Mouse (Mus musculus): ENCODE data around the gene Fam126b. TPM values are rescaled to one million over a fixed set of nuclear protein-coding genes. Genes with fewer than 3 reads are reported as not detected.

Fam126b gene
- polyA plus RNA-seq, 1 experiment = 1.2 TPM

DNA sequence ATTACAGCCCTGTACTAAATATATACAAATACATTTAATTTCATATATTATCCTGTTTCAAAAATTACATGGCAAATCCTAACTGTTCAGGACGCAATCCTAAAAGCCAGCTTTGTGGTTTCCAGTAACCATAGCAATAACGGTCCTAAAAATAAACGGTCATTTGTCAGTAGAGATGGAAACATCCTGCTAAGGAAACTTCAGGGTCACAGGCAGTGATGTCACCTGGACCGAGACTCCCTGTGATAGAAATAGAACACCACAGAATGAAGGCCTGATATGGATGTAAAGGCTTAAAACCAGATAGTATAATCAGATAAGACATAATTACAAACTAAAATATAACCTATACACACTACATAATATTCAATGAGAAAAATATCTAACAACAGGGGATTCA is 17.6 kb upstream of the Fam126b start:
- TF ChIP-seq CTCF (IDR thresholded peaks at IDR 0.05; ENCODE audit: extremely low read depth, insufficient read length, insufficient replicate concordance, low read depth, low read length) = no peak
- TF ChIP-seq POLR2A (IDR thresholded peaks at IDR 0.05; ENCODE audit: low read depth, low read length) = no peak
- no peak overlapping the region for H3K27ac ChIP-seq (ENCODE audit: insufficient read depth, low read depth, low read length)
- WGBS = 68% methylated on average over 4 of the region's 4 CpGs
- H3K4me3 ChIP-seq (ENCODE audit: low read depth, low read length) = no peak overlapping the region
- H3K27me3 ChIP-seq (ENCODE audit: control insufficient read depth, insufficient read depth, low read length) = no peaks in the 10 kb centered on the region
- H3K4me1 ChIP-seq (ENCODE audit: control insufficient read depth, insufficient read depth, insufficient read length, low read length) = peaks cover 2% of the 10 kb centered on the region; the same call in 1 of the 2 replicates
- no peaks in the 10 kb centered on the region for H3K36me3 ChIP-seq (ENCODE audit: control insufficient read depth, insufficient read depth, low read length)

DNA sequence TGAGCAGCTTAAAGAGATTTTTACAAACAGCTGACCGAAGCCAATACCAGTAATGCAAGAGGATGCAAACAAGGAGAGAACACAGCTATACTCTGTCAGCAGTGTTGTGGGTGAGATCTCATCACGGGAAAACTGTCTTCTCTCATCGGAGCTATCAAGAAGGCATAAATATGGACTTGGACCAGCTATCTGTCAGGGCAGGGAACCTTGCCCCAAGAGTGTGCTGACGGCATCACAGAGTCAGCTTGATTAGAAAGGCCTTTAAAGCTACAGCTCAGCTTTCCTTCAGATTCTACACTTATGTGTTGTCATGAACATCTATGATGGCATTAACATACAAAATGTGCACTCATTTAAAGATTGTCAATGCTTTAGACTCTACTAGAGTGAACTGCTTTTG is 16.6 kb upstream of the Fam126b start:
- TF ChIP-seq CTCF (IDR thresholded peaks at IDR 0.05; ENCODE audit: extremely low read depth, insufficient read length, insufficient replicate concordance, low read depth, low read length) (no peak), POLR2A (IDR thresholded peaks at IDR 0.05; ENCODE audit: low read depth, low read length) (no peak)
- Histone ChIP-seq H3K36me3 (ENCODE audit: control insufficient read depth, insufficient read depth, low read length) (no peaks in the 10 kb centered on the region), H3K4me1 (ENCODE audit: control insufficient read depth, insufficient read depth, insufficient read length, low read length) (peaks cover 2% of the 10 kb centered on the region; the same call in 1 of the 2 replicates), H3K4me3 (ENCODE audit: low read depth, low read length) (no peak overlapping the region), H3K27ac (ENCODE audit: insufficient read depth, low read depth, low read length) (peak overlapping the region; percentile 84; the same call in 1 of the 2 replicates), H3K27me3 (ENCODE audit: control insufficient read depth, insufficient read depth, low read length) (no peaks in the 10 kb centered on the region)
- WGBS = 64% methylated on average over 4 of the region's 4 CpGs

DNA sequence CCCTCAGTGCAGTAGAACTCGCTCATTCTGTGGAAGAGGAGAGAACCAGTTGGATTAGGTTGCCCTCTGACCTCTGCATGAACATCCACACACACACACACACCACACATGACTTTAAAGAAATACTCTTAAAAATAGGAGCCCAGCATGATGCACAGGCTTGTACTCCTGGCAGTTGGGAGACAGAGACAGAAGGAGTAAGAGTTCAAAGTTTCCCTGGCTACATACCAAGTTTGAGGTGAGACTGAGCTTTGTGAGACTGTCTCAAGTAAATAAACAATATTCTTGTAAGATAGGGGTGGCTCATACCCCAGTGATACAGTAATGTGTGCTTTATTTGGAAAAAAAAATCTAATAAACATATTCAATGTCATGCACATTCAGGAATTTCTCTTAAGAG is 1.4 kb upstream of the Fam126b start:
- no peak overlapping the region for H3K4me3 ChIP-seq (ENCODE audit: low read depth, low read length)
- WGBS = 57% methylated on average over 1 of the region's 1 CpGs
- H3K36me3 ChIP-seq (ENCODE audit: control insufficient read depth, insufficient read depth, low read length) = peaks cover 1% of the 10 kb centered on the region; the same call in 1 of the 2 replicates
- H3K27ac ChIP-seq (ENCODE audit: insufficient read depth, low read depth, low read length) = no peak overlapping the region
- H3K4me1 ChIP-seq (ENCODE audit: control insufficient read depth, insufficient read depth, insufficient read length, low read length) = 0 out of 2 replicates have a peak, but pooled peaks cover 3% of the 10 kb centered on the region
- H3K27me3 ChIP-seq (ENCODE audit: control insufficient read depth, insufficient read depth, low read length) = no peaks in the 10 kb centered on the region
- TF ChIP-seq CTCF (IDR thresholded peaks at IDR 0.05; ENCODE audit: extremely low read depth, insufficient read length, insufficient replicate concordance, low read depth, low read length) (no peak), POLR2A (IDR thresholded peaks at IDR 0.05; ENCODE audit: low read depth, low read length) (no peak)

DNA sequence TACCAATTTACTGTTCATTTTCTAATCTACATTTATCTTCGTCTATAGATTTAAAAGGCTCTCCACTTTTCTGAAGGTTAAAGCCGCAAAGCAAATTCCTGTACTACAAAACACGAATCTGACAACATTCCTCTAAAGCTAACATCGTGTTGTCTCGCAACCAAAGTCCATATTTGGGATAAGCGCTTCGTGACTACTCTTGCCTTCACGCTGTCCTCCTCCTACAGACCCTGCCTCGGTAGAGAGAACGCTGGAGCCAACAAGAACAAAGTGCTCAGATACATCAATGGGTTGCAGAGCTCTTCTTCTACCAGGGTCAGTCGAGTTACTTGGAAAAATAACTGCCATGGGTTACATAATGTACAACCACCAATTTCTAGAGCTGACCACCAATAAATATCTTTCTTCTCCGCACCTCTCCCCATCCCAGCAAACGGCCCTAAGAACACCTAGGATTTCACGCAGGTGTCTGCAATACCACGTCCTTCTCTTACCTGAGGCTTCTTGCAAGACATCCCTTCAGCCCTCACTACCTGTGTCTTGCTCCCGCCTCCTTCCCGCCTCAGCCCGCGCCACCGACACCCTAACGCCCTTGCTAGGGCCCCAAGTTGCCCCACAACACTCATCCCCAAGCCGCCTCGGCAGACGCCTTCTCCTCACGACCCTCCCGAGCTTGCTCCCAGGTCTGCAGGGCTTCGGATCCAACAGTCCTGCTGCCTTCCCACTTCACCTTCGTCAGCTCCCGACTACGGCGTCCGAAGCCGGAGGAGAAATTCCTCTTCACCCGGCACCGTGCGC is 551 bp downstream of the Fam126b start:
- peak overlapping the region; percentile 25; the same call in 1 of the 2 replicates for H3K27ac ChIP-seq (ENCODE audit: insufficient read depth, low read depth, low read length)

DNA sequence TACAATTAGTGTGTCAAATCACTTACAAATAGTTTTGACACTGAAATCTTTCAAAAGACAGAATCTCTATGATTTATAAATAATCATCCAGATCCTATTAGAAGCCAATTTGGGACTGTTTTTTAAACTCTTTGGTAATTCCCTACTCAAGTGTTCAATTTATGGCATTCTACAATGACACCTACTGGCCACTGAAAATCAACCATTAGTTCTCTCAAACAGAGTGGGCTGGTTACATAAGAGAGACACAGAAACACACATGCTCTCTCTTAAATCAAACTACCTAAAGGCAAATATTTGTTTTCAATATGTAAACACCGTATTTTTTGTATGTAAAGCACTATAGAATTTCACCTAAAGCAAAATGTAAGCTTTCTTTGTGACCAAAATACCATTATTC is 1.9 kb downstream of the Fam126b start:
- peaks cover 1% of the 10 kb centered on the region for H3K36me3 ChIP-seq (ENCODE audit: control insufficient read depth, insufficient read depth, low read length)
- H3K4me1 ChIP-seq (ENCODE audit: control insufficient read depth, insufficient read depth, insufficient read length, low read length) = 0 out of 2 replicates have a peak, but pooled peaks cover 3% of the 10 kb centered on the region
- no peak overlapping the region for H3K27ac ChIP-seq (ENCODE audit: insufficient read depth, low read depth, low read length)
- no peak overlapping the region for H3K4me3 ChIP-seq (ENCODE audit: low read depth, low read length)
- TF ChIP-seq CTCF (IDR thresholded peaks at IDR 0.05; ENCODE audit: extremely low read depth, insufficient read length, insufficient replicate concordance, low read depth, low read length) = no peak
- TF ChIP-seq POLR2A (IDR thresholded peaks at IDR 0.05; ENCODE audit: low read depth, low read length) = no peak
- WGBS = 60% methylated on average over 1 of the region's 1 CpGs
- no peaks in the 10 kb centered on the region for H3K27me3 ChIP-seq (ENCODE audit: control insufficient read depth, insufficient read depth, low read length)

More for the DNA sequence above, 551 bp downstream of the Fam126b start:
- Histone ChIP-seq H3K27me3 (ENCODE audit: control insufficient read depth, insufficient read depth, low read length) (no peaks in the 10 kb centered on the region), H3K4me1 (ENCODE audit: control insufficient read depth, insufficient read depth, insufficient read length, low read length) (0 out of 2 replicates have a peak, but pooled peaks cover 3% of the 10 kb centered on the region), H3K36me3 (ENCODE audit: control insufficient read depth, insufficient read depth, low read length) (peaks cover 1% of the 10 kb centered on the region; the same call in 1 of the 2 replicates), H3K4me3 (ENCODE audit: low read depth, low read length) (peak overlapping the region; percentile 94)
- WGBS = 1% methylated on average over 35 of the region's 36 CpGs
- no peak for TF ChIP-seq POLR2A (IDR thresholded peaks at IDR 0.05; ENCODE audit: low read depth, low read length)
- no peak for TF ChIP-seq CTCF (IDR thresholded peaks at IDR 0.05; ENCODE audit: extremely low read depth, insufficient read length, insufficient replicate concordance, low read depth, low read length)

DNA sequence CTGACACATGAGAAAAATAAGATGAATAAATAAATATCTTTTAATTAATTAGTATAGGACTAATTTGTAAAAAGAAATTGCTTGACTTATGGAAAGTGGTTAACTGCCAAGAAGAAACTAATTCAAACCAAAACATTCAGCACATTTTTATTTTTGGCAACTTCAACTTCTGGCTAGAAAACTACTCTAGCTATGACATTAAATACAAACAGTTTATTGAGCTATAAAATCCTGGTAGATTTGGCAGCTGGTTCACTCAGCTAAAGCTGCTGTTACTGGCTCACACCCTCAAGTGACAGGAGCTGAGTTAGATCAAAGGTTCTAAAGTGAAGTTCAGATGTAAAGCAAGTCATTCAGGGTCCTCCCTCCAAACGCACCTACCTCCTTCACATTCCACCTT is 3.5 kb downstream of the Fam126b start:
- H3K4me1 ChIP-seq (ENCODE audit: control insufficient read depth, insufficient read depth, insufficient read length, low read length) = 0 out of 2 replicates have a peak, but pooled peaks cover 3% of the 10 kb centered on the region
- no peak overlapping the region for H3K4me3 ChIP-seq (ENCODE audit: low read depth, low read length)
- H3K36me3 ChIP-seq (ENCODE audit: control insufficient read depth, insufficient read depth, low read length) = no peaks in the 10 kb centered on the region; the same call in 1 of the 2 replicates
- 22% methylated on average over 1 of the region's 1 CpGs for WGBS
- no peaks in the 10 kb centered on the region for H3K27me3 ChIP-seq (ENCODE audit: control insufficient read depth, insufficient read depth, low read length)
- TF ChIP-seq CTCF (IDR thresholded peaks at IDR 0.05; ENCODE audit: extremely low read depth, insufficient read length, insufficient replicate concordance, low read depth, low read length) (no peak), POLR2A (IDR thresholded peaks at IDR 0.05; ENCODE audit: low read depth, low read length) (no peak)
- H3K27ac ChIP-seq (ENCODE audit: insufficient read depth, low read depth, low read length) = no peak overlapping the region

DNA sequence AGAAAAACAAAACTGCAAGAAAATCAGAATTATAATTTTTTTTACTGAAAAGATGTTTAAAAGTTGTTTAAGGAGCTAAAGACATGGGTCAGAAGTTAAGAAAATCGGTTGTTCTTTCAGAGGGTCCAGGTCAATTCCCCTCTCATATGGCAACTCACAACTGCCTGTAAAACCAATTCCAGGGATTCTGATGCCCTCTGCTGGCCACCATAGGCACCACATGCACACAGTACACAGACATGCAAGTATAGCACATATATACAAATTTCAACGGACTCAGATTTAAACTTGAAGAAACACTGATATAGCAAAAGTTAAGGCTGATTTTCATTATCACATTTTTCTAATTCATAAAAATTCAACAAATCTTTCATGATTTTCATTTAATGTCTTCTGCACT is 6.9 kb downstream of the Fam126b start:
- WGBS = 93% methylated on average over 2 of the region's 2 CpGs

More for the DNA sequence above, 6.9 kb downstream of the Fam126b start:
- Histone ChIP-seq H3K4me3 (ENCODE audit: low read depth, low read length) (no peak overlapping the region), H3K4me1 (ENCODE audit: control insufficient read depth, insufficient read depth, insufficient read length, low read length) (0 out of 2 replicates have a peak, but pooled peaks cover 3% of the 10 kb centered on the region), H3K27ac (ENCODE audit: insufficient read depth, low read depth, low read length) (no peak overlapping the region), H3K36me3 (ENCODE audit: control insufficient read depth, insufficient read depth, low read length) (no peaks in the 10 kb centered on the region; the same call in 1 of the 2 replicates), H3K27me3 (ENCODE audit: control insufficient read depth, insufficient read depth, low read length) (no peaks in the 10 kb centered on the region)
- peak; percentile 24; the same call in 1 of the 2 replicates for TF ChIP-seq CTCF (IDR thresholded peaks at IDR 0.05; ENCODE audit: extremely low read depth, insufficient read length, insufficient replicate concordance, low read depth, low read length)
- no peak for TF ChIP-seq POLR2A (IDR thresholded peaks at IDR 0.05; ENCODE audit: low read depth, low read length)

Measured in small intestine, adult 2 months (tissue).